Mouse (Mus musculus): Measurements from ENCODE around the gene Rab4b. TPM values are rescaled to one million over a fixed set of nuclear protein-coding genes. Genes with fewer than 3 reads are reported as not detected.
A peak's percentile ranks its signal among the peaks of the same experiment; 100 is the strongest.

The Rab4b gene
- polyA plus RNA-seq, 1 experiment, result 56.3 TPM

- Histone ChIP-seq H3K36me3 (ENCODE audit: control insufficient read depth, insufficient read depth) (no peaks in the 10 kb centered on the region), H3K79me2 (ENCODE audit: control insufficient read depth, insufficient read depth) (peaks cover 12% of the 10 kb centered on the region), H3K4me2 (ENCODE audit: low read depth) (peak overlapping the region; percentile 79), H3ac (ENCODE audit: control insufficient read depth, insufficient read length) (peak overlapping the region; percentile 46), H3K4me3 (peak overlapping the region; percentile 74), H3K27me3 (ENCODE audit: control insufficient read depth, insufficient read depth, insufficient read length) (no peaks in the 10 kb centered on the region)
- TF ChIP-seq MYOD1 (IDR thresholded peaks at IDR 0.05; ENCODE audit: control insufficient read depth in 1 of 3, insufficient read length in 2 of 3, low read depth in 2 of 3) (no peak), TCF12 (IDR thresholded peaks at IDR 0.05; ENCODE audit: insufficient read depth, poor library complexity, severe bottlenecking) (no peak)
Measured at GRCm38 (mm10) chr7:27165007-27165655, 13.6 kb downstream of the Rab4b start.

GRCm38 (mm10) chr7:27164112-27164947 lies 14.4 kb downstream of the Rab4b start:
- Histone ChIP-seq H3K4me3 (no peak overlapping the region), H3K79me2 (ENCODE audit: control insufficient read depth, insufficient read depth) (peaks cover 12% of the 10 kb centered on the region), H3K27me3 (ENCODE audit: control insufficient read depth, insufficient read depth, insufficient read length) (no peaks in the 10 kb centered on the region), H3ac (ENCODE audit: control insufficient read depth, insufficient read length) (no peak overlapping the region), H3K4me2 (ENCODE audit: low read depth) (no peak overlapping the region), H3K36me3 (ENCODE audit: control insufficient read depth, insufficient read depth) (no peaks in the 10 kb centered on the region)
- TF ChIP-seq REST (IDR thresholded peaks at IDR 0.05; ENCODE audit: insufficient read depth, insufficient read length), result no peak
- TF ChIP-seq TCF3 (IDR thresholded peaks at IDR 0.05; ENCODE audit: insufficient read length, low read depth), result no peak
- TF ChIP-seq CEBPB (IDR thresholded peaks at IDR 0.05; ENCODE audit: insufficient read depth, poor library complexity, severe bottlenecking), result no peak
- no peak for TF ChIP-seq USF1 (IDR thresholded peaks at IDR 0.05; ENCODE audit: low read depth)
- peak; percentile 26 for TF ChIP-seq POLR2AphosphoS2 (IDR thresholded peaks at IDR 0.05; ENCODE audit: insufficient read length, low read depth)
- TF ChIP-seq E2F4 (IDR thresholded peaks at IDR 0.05; ENCODE audit: insufficient read depth), result no peak

GRCm38 (mm10) chr7:27163450-27163805 lies 15.3 kb downstream of the Rab4b start:
- Histone ChIP-seq H3K4me2 (ENCODE audit: low read depth) (peak overlapping the region; percentile 13), H3K27me3 (ENCODE audit: control insufficient read depth, insufficient read depth, insufficient read length) (no peaks in the 10 kb centered on the region), H3ac (ENCODE audit: control insufficient read depth, insufficient read length) (no peak overlapping the region), H3K36me3 (ENCODE audit: control insufficient read depth, insufficient read depth) (no peaks in the 10 kb centered on the region), H3K4me3 (no peak overlapping the region), H3K79me2 (ENCODE audit: control insufficient read depth, insufficient read depth) (peaks cover 12% of the 10 kb centered on the region)
- TF ChIP-seq E2F4 (IDR thresholded peaks at IDR 0.05; ENCODE audit: insufficient read depth), result no peak
- no peak for TF ChIP-seq SRF (IDR thresholded peaks at IDR 0.05; ENCODE audit: control insufficient read depth, insufficient read length, low read depth)
- TF ChIP-seq MAX (IDR thresholded peaks at IDR 0.05; ENCODE audit: low read depth), result no peak
- TF ChIP-seq MYOG (IDR thresholded peaks at IDR 0.05; ENCODE audit: control insufficient read depth in 1 of 3, insufficient read depth in 1 of 3, insufficient read length in 2 of 3, low read depth in 2 of 3), result no peak
- no peak for TF ChIP-seq POLR2AphosphoS2 (IDR thresholded peaks at IDR 0.05; ENCODE audit: insufficient read length, low read depth)
- no peak for TF ChIP-seq USF1 (IDR thresholded peaks at IDR 0.05; ENCODE audit: low read depth)

GRCm38 (mm10) chr7:27162780-27163449 lies 15.8 kb downstream of the Rab4b start:
- no peaks in the 10 kb centered on the region for H3K27me3 ChIP-seq (ENCODE audit: control insufficient read depth, insufficient read depth, insufficient read length)
- peaks cover 12% of the 10 kb centered on the region for H3K79me2 ChIP-seq (ENCODE audit: control insufficient read depth, insufficient read depth)
- no peak for TF ChIP-seq MYOD1 (IDR thresholded peaks at IDR 0.05; ENCODE audit: control insufficient read depth in 1 of 3, insufficient read length in 2 of 3, low read depth in 2 of 3)
- no peak for TF ChIP-seq SRF (IDR thresholded peaks at IDR 0.05; ENCODE audit: control insufficient read depth, insufficient read length, low read depth)
- TF ChIP-seq USF1 (IDR thresholded peaks at IDR 0.05; ENCODE audit: low read depth), result no peak
- no peak for TF ChIP-seq TCF12 (IDR thresholded peaks at IDR 0.05; ENCODE audit: insufficient read depth, poor library complexity, severe bottlenecking)
- TF ChIP-seq CEBPB (IDR thresholded peaks at IDR 0.05; ENCODE audit: insufficient read depth, poor library complexity, severe bottlenecking), result no peak
- TF ChIP-seq REST (IDR thresholded peaks at IDR 0.05; ENCODE audit: insufficient read depth, insufficient read length), result no peak
- no peak for TF ChIP-seq POLR2A (IDR thresholded peaks at IDR 0.05; ENCODE audit: insufficient read length, low read depth)
- H3K36me3 ChIP-seq (ENCODE audit: control insufficient read depth, insufficient read depth), result no peaks in the 10 kb centered on the region
- H3K4me2 ChIP-seq (ENCODE audit: low read depth), result peak overlapping the region; percentile 13
- H3K4me3 ChIP-seq, result no peak overlapping the region
- no peak overlapping the region for H3ac ChIP-seq (ENCODE audit: control insufficient read depth, insufficient read length)

- Histone ChIP-seq H3K4me2 (ENCODE audit: low read depth) (no peak overlapping the region), H3K4me3 (no peak overlapping the region), H3ac (ENCODE audit: control insufficient read depth, insufficient read length) (no peak overlapping the region), H3K36me3 (ENCODE audit: control insufficient read depth, insufficient read depth) (no peaks in the 10 kb centered on the region), H3K27me3 (ENCODE audit: control insufficient read depth, insufficient read depth, insufficient read length) (no peaks in the 10 kb centered on the region), H3K79me2 (ENCODE audit: control insufficient read depth, insufficient read depth) (peaks cover 12% of the 10 kb centered on the region)
- TF ChIP-seq MAX (IDR thresholded peaks at IDR 0.05; ENCODE audit: low read depth) (no peak), TCF12 (IDR thresholded peaks at IDR 0.05; ENCODE audit: insufficient read depth, poor library complexity, severe bottlenecking) (no peak), SRF (IDR thresholded peaks at IDR 0.05; ENCODE audit: control insufficient read depth, insufficient read length, low read depth) (no peak), USF1 (IDR thresholded peaks at IDR 0.05; ENCODE audit: low read depth) (no peak), CEBPB (IDR thresholded peaks at IDR 0.05; ENCODE audit: insufficient read depth, poor library complexity, severe bottlenecking) (no peak), E2F4 (IDR thresholded peaks at IDR 0.05; ENCODE audit: insufficient read depth) (no peak), POLR2AphosphoS2 (IDR thresholded peaks at IDR 0.05; ENCODE audit: insufficient read length, low read depth) (no peak), TCF3 (IDR thresholded peaks at IDR 0.05; ENCODE audit: insufficient read length, low read depth) (no peak), MYOD1 (IDR thresholded peaks at IDR 0.05; ENCODE audit: control insufficient read depth in 1 of 3, insufficient read length in 2 of 3, low read depth in 2 of 3) (no peak)
Measured at GRCm38 (mm10) chr7:27161744-27162143, 17.0 kb downstream of the Rab4b start.
